Mouse (Mus musculus): ENCODE data around the gene Tm4sf1. TPM values are rescaled to one million over a fixed set of nuclear protein-coding genes. Genes with fewer than 3 reads are reported as not detected.

Tm4sf1 gene
- total RNA-seq (2014; rRNA removed) (12.5 and 18.2 TPM in 2 replicates), polyA plus RNA-seq (2015; fragmentation: Nextera tagmentation; extraction: Ambion mirVana) (25.6 and 27.0 TPM in 2 replicates)

GRCm38 (mm10) chr3:57301921-57302539 lies at the start of gene Tm4sf1:
TSS of gene Tm4sf1 (minus strand) at chr3:57301988.
- no peaks in the 10 kb centered on the region for H3K36me3 ChIP-seq (ENCODE audit: insufficient read depth)
- no peaks in the 10 kb centered on the region for H3K27me3 ChIP-seq (ENCODE audit: insufficient read depth, low read length)
- WGBS: 71% methylated on average over 2 of the region's 2 CpGs
- no peak within 1 kb of the TSS for H3K4me2 ChIP-seq (ENCODE audit: low read depth)
- H3K9me3 ChIP-seq (ENCODE audit: low read length): no peaks in the 10 kb centered on the region
- no peak within 1 kb of the TSS for H3K9ac ChIP-seq
- H3K27ac ChIP-seq (ENCODE audit: low read depth, low read length): no peak within 1 kb of the TSS
- no peaks in the 10 kb centered on the region for H3K4me1 ChIP-seq (ENCODE audit: insufficient read depth)
- H3K4me3 ChIP-seq (ENCODE audit: low read depth, low read length): no peak within 1 kb of the TSS
- ATAC-seq (0 out of 2 replicates have a peak, but pooled peaks have one; percentile 47), DNase-seq (no peak)
- no peak for TF ChIP-seq CTCF (IDR thresholded peaks at IDR 0.05; ENCODE audit: low read depth)

GRCm38 (mm10) chr3:57344811-57345210 lies 43.0 kb upstream of the Tm4sf1 start:
- no peak overlapping the region for H3K9ac ChIP-seq
- 74% methylated on average over 5 of the region's 5 CpGs for WGBS
- DNase-seq (no peak), ATAC-seq (no peak)
- TF ChIP-seq CTCF (IDR thresholded peaks at IDR 0.05; ENCODE audit: low read depth): no peak
- H3K4me2 ChIP-seq (ENCODE audit: low read depth): no peak overlapping the region
- H3K27me3 ChIP-seq (ENCODE audit: insufficient read depth, low read length): no peaks in the 10 kb centered on the region
- no peak overlapping the region for H3K4me3 ChIP-seq (ENCODE audit: low read depth, low read length)
- no peak overlapping the region for H3K27ac ChIP-seq (ENCODE audit: low read depth, low read length)
- H3K36me3 ChIP-seq (ENCODE audit: insufficient read depth): no peaks in the 10 kb centered on the region
- H3K4me1 ChIP-seq (ENCODE audit: insufficient read depth): no peaks in the 10 kb centered on the region
- no peaks in the 10 kb centered on the region for H3K9me3 ChIP-seq (ENCODE audit: low read length)

- Histone ChIP-seq H3K36me3 (ENCODE audit: insufficient read depth) (no peaks in the 10 kb centered on the region), H3K4me3 (ENCODE audit: low read depth, low read length) (no peak overlapping the region), H3K27me3 (ENCODE audit: insufficient read depth, low read length) (no peaks in the 10 kb centered on the region), H3K27ac (ENCODE audit: low read depth, low read length) (no peak overlapping the region), H3K9me3 (ENCODE audit: low read length) (no peaks in the 10 kb centered on the region), H3K4me1 (ENCODE audit: insufficient read depth) (no peaks in the 10 kb centered on the region), H3K9ac (no peak overlapping the region), H3K4me2 (ENCODE audit: low read depth) (no peak overlapping the region)
- no peak for ATAC-seq
- no peak for TF ChIP-seq CTCF (IDR thresholded peaks at IDR 0.05; ENCODE audit: low read depth)
- no peak for DNase-seq
- 63% methylated on average over 11 of the region's 11 CpGs for WGBS
Measured at GRCm38 (mm10) chr3:57343837-57344607, 42.2 kb upstream of the Tm4sf1 start.

GRCm38 (mm10) chr3:57342976-57343375 lies 41.2 kb upstream of the Tm4sf1 start:
- 93% methylated on average over 4 of the region's 4 CpGs for WGBS

GRCm38 (mm10) chr3:57341321-57341720 lies 39.5 kb upstream of the Tm4sf1 start:
- H3K4me3 ChIP-seq (ENCODE audit: low read depth, low read length): no peak overlapping the region
- H3K36me3 ChIP-seq (ENCODE audit: insufficient read depth): no peaks in the 10 kb centered on the region
- no peak for TF ChIP-seq CTCF (IDR thresholded peaks at IDR 0.05; ENCODE audit: low read depth)
- H3K4me1 ChIP-seq (ENCODE audit: insufficient read depth): no peaks in the 10 kb centered on the region
- no peak overlapping the region for H3K4me2 ChIP-seq (ENCODE audit: low read depth)
- DNase-seq (no peak), ATAC-seq (no peak)
- 81% methylated on average over 3 of the region's 3 CpGs for WGBS
- no peaks in the 10 kb centered on the region for H3K9me3 ChIP-seq (ENCODE audit: low read length)
- no peak overlapping the region for H3K9ac ChIP-seq
- H3K27me3 ChIP-seq (ENCODE audit: insufficient read depth, low read length): no peaks in the 10 kb centered on the region
- H3K27ac ChIP-seq (ENCODE audit: low read depth, low read length): no peak overlapping the region

More at GRCm38 (mm10) chr3:57342976-57343375, 41.2 kb upstream of the Tm4sf1 start:
- Histone ChIP-seq H3K27me3 (ENCODE audit: insufficient read depth, low read length) (no peaks in the 10 kb centered on the region), H3K27ac (ENCODE audit: low read depth, low read length) (no peak overlapping the region), H3K4me3 (ENCODE audit: low read depth, low read length) (no peak overlapping the region), H3K9ac (no peak overlapping the region), H3K4me1 (ENCODE audit: insufficient read depth) (no peaks in the 10 kb centered on the region), H3K9me3 (ENCODE audit: low read length) (no peaks in the 10 kb centered on the region), H3K36me3 (ENCODE audit: insufficient read depth) (no peaks in the 10 kb centered on the region), H3K4me2 (ENCODE audit: low read depth) (no peak overlapping the region)
- ATAC-seq (no peak), DNase-seq (no peak)
- no peak for TF ChIP-seq CTCF (IDR thresholded peaks at IDR 0.05; ENCODE audit: low read depth)

GRCm38 (mm10) chr3:57335080-57335815 lies 33.5 kb upstream of the Tm4sf1 start:
- Histone ChIP-seq H3K36me3 (ENCODE audit: insufficient read depth) (no peaks in the 10 kb centered on the region), H3K4me3 (ENCODE audit: low read depth, low read length) (no peak overlapping the region), H3K4me2 (ENCODE audit: low read depth) (no peak overlapping the region), H3K27ac (ENCODE audit: low read depth, low read length) (no peak overlapping the region), H3K9ac (no peak overlapping the region), H3K9me3 (ENCODE audit: low read length) (no peaks in the 10 kb centered on the region), H3K4me1 (ENCODE audit: insufficient read depth) (no peaks in the 10 kb centered on the region), H3K27me3 (ENCODE audit: insufficient read depth, low read length) (no peaks in the 10 kb centered on the region)
- TF ChIP-seq CTCF (IDR thresholded peaks at IDR 0.05; ENCODE audit: low read depth): no peak
- DNase-seq (no peak), ATAC-seq (no peak)
- 78% methylated on average over 3 of the region's 3 CpGs for WGBS
